Mouse (Mus musculus) small intestine, adult 2 months (tissue): ENCODE data around the gene Psen1.

Source experiments
- CTCF ChIP-seq: fragments of 200-500 bp; IDR thresholded peaks from 2 replicates; pipeline ENCODE4 v1.5.1; 2012; ENCODE audit warnings: low read depth, mild to moderate bottlenecking, control low read depth, inconsistent platforms, low read length, moderate library complexity, mixed read lengths; ENCODE audit not compliant: insufficient replicate concordance, insufficient read length; ENCODE audit errors: extremely low read depth
- POLR2A ChIP-seq: fragments of 200-500 bp; IDR thresholded peaks from 2 replicates; pipeline ENCODE4 v1.6.1; 2012; ENCODE audit warnings: low read depth, mild to moderate bottlenecking, control low read depth, inconsistent platforms, low read length, moderate library complexity

DNA sequence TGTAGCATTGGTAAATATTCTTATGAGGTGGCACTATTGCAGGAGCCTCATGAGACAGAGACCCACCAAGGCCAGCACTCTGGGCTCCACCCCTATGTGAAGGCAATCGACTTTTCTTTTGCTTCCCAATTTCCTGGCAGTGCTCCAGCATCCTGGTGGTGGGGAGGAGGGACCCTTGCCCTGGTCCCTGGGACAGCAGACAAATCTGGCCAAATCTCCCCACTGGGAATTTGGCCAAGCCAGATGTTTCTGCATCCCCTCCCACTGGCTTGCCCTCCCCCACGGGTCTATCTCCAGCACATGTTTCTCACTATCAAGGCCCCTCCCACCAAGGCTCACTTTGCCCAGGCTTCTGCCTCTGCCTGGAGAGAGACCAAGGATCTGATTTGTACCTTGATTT, 64.5 kb downstream of the Psen1 start:
- TF ChIP-seq CTCF (no peak), POLR2A (no peak)
